Mouse (Mus musculus) midbrain, postnatal 0 days (tissue): ENCODE measurements around the gene Pde6d. TPM values are rescaled to one million over a fixed set of nuclear protein-coding genes. Genes with fewer than 3 reads are reported as not detected.

Experiments used
- ATAC-seq: fragments of 200-750 bp; cut with Nextera tagmentation; 2 replicates; pipeline ENCODE4 v1.8.0; 2017; ENCODE audit warnings: moderate number of reproducible peaks, mild to moderate bottlenecking, moderate TSS enrichment, moderate library complexity; ENCODE audit not compliant: low FRiP score
- DNase-seq: peaks from one replicate; pipeline ENCODE4 v3.0.0-alpha.2; 2015; ENCODE audit warnings: low spot score
- H3K27ac ChIP-seq: fragments of 300-500 bp; sonication (generic); 2 replicates; pipeline ENCODE4 v1.5.1; 2014; ENCODE audit warnings: low read depth, mild to moderate bottlenecking, low read length, mixed read lengths
- H3K27me3 ChIP-seq: fragments of 300-500 bp; sonication (generic); 2 replicates; pipeline ENCODE4 v1.6.1; 2014; ENCODE audit warnings: low read length, control low read depth, mixed read lengths; ENCODE audit not compliant: insufficient read depth
- H3K36me3 ChIP-seq: fragments of 300-500 bp; sonication (generic); 2 replicates; pipeline ENCODE4 v1.6.1; 2014; ENCODE audit warnings: low read length, control low read depth, mixed read lengths; ENCODE audit not compliant: insufficient read depth
- H3K4me1 ChIP-seq: fragments of 300-500 bp; sonication (generic); 2 replicates; pipeline ENCODE4 v1.6.1; 2014; ENCODE audit warnings: mild to moderate bottlenecking, control low read depth, antibody characterized with exemption, low read length, mixed read lengths; ENCODE audit not compliant: insufficient read depth
- H3K4me2 ChIP-seq: fragments of 300-500 bp; sonication (generic); 2 replicates; pipeline ENCODE4 v1.6.1; 2014; ENCODE audit warnings: low read depth, mild to moderate bottlenecking, low read length, mixed read lengths; ENCODE audit not compliant: poor library complexity, severe bottlenecking
- H3K4me3 ChIP-seq: fragments of 300-500 bp; sonication (generic); 2 replicates; pipeline ENCODE4 v1.5.1; 2014; ENCODE audit warnings: low read depth, mild to moderate bottlenecking, low read length, moderate library complexity
- H3K9ac ChIP-seq: fragments of 300-500 bp; sonication (generic); replicated peaks from 2 replicates; pipeline ENCODE4 v1.6.1; 2014; ENCODE audit warnings: mild to moderate bottlenecking, low read length, moderate library complexity, mixed read lengths; ENCODE audit not compliant: poor library complexity, severe bottlenecking
- H3K9me3 ChIP-seq: fragments of 300-500 bp; sonication (generic); 2 replicates; pipeline ENCODE4 v1.6.1; 2016; ENCODE audit warnings: low read length, control low read depth
- CTCF ChIP-seq: IDR thresholded peaks from 2 replicates; pipeline ENCODE4 v1.5.1; 2016; ENCODE audit warnings: antibody characterized with exemption, mild to moderate bottlenecking
- WGBS: fragments of 180-500 bp; shearing (Covaris S2); extraction: QIAGEN DNeasy Blood & Tissue Kit; methylation state at CpG from one replicate; pipeline ENCODE4 v1.1.7; 2014; 5-methylcytosine and 5-hydroxymethylcytosine counted together
- polyA plus RNA-seq: library from polyadenylated mRNA; unstranded; fragments of >200 nt; fragmentation: Nextera tagmentation; extraction: Ambion mirVana; gene quantifications from 2 replicates; pipeline ENCODE4 v1.2.1, GENCODE M21; 2015
- total RNA-seq: library from RNA; depleted of rRNA; stranded (reverse); fragments of >200 nt; gene quantifications from 2 replicates; pipeline ENCODE4 v1.2.3, GENCODE M21; 2014; rRNA removed

Gene Pde6d
- total and polyA plus RNA-seq, 2 experiments from 2014 or later = 48.1 to 124 TPM

DNA sequence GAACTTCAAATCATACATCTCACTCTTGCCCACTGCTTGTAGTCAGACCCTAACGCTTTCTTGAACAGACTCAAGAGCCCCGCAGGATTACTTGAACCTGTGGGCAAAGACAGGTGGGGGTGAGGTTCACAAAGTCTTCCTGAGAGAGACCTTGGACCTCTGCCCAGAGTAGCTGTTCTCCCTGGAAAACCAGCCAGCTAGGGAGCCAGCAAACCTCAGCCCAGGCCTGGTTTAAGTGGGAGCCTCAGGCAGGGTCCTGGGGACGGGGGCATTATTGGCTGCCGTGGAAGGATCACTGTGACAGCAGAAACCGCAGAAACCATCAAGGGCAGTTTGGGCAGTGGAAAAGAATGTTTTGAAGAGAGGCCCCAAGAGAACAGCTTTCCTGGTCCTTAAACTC is 85.1 kb downstream of the Pde6d start:
- no peak overlapping the region for H3K4me2 ChIP-seq
- H3K27ac ChIP-seq = no peak overlapping the region; the same call in 1 of the 2 replicates
- WGBS = 75% methylated on average over 5 of the region's 5 CpGs
- no peak for TF ChIP-seq CTCF
- no peak overlapping the region for H3K4me3 ChIP-seq
- DNase-seq = no peak
- H3K27me3 ChIP-seq = no peaks in the 10 kb centered on the region
- no peak overlapping the region for H3K9ac ChIP-seq
- no peaks in the 10 kb centered on the region for H3K9me3 ChIP-seq
- no peak for ATAC-seq
- peaks cover 3% of the 10 kb centered on the region; the same call in 1 of the 2 replicates for H3K4me1 ChIP-seq
- no peaks in the 10 kb centered on the region for H3K36me3 ChIP-seq

- H3K36me3 ChIP-seq = no peaks in the 10 kb centered on the region
- ATAC-seq = no peak
- 98% methylated on average over 4 of the region's 4 CpGs for WGBS
- H3K4me1 ChIP-seq = peaks cover 4% of the 10 kb centered on the region; the same call in 1 of the 2 replicates
- DNase-seq = no peak
- no peak overlapping the region for H3K4me3 ChIP-seq
- no peak for TF ChIP-seq CTCF
- no peak overlapping the region for H3K9ac ChIP-seq
- no peaks in the 10 kb centered on the region for H3K9me3 ChIP-seq
- H3K4me2 ChIP-seq = no peak overlapping the region
- no peaks in the 10 kb centered on the region for H3K27me3 ChIP-seq
- H3K27ac ChIP-seq = no peak overlapping the region
These were observed 86.1 kb downstream of the Pde6d start for GRCm38 (mm10) chr1:86496340-86496739.

DNA sequence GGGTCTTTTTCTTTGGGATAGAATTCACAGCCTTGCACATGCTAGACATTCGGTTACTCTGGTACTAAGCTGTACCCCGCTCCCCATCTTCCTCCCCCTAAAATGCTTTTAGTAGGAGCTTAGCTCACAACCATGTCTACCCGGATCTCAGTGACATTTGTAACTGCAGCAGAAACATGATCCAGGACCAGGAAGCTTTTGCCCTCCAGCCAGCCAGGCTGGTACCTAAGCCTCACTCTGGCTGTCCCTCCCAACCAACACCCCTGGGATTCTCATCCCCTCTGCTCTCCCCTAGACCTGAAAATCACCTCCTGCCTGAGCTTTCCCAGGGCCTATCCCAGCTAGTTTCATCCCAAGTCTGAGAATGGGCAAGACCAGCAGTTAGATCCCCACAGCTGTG is 88.6 kb downstream of the Pde6d start:
- Histone ChIP-seq H3K27me3 (no peaks in the 10 kb centered on the region), H3K4me2 (no peak overlapping the region), H3K9ac (no peak overlapping the region), H3K27ac (no peak overlapping the region), H3K9me3 (no peaks in the 10 kb centered on the region), H3K4me1 (0 out of 2 replicates have a peak, but pooled peaks cover 3% of the 10 kb centered on the region), H3K36me3 (no peaks in the 10 kb centered on the region), H3K4me3 (no peak overlapping the region)
- WGBS = 88% methylated on average over 3 of the region's 3 CpGs
- DNase-seq = no peak
- TF ChIP-seq CTCF = no peak
- no peak for ATAC-seq

Other genes starting within 250 kb of the Pde6d start
- gene Ncl, start 223.2 kb downstream of the Pde6d start, total RNA-seq = 29.8 and 40.7 TPM in 2 replicates
- gene Ncl, start 223.2 kb downstream of the Pde6d start, polyA plus RNA-seq = 185 and 209 TPM in 2 replicates
- gene Nmur1, start 156.4 kb downstream of the Pde6d start, total RNA-seq = not detected in 2 replicates
- gene Nmur1, start 156.4 kb downstream of the Pde6d start, polyA plus RNA-seq = 0.27 and 0.33 TPM in 2 replicates
- 0.14 TPM in 1 of 2 replicates, not detected in the other for gene Tex44, start 156.3 kb downstream of the Pde6d start, total RNA-seq
- gene Tex44, start 156.3 kb downstream of the Pde6d start, polyA plus RNA-seq = not detected in 2 replicates
- 947 and 1,050 TPM in 2 replicates for gene Ptma, start 55.9 kb downstream of the Pde6d start, total RNA-seq
- 1,199 and 1,354 TPM in 2 replicates for gene Ptma, start 55.9 kb downstream of the Pde6d start, polyA plus RNA-seq
- 39.0 and 42.1 TPM in 2 replicates for gene Cops7b, start 275 bp upstream of the Pde6d start, total RNA-seq
- 53.4 and 56.2 TPM in 2 replicates for gene Cops7b, start 275 bp upstream of the Pde6d start, polyA plus RNA-seq
- gene Nppc, start 87.9 kb upstream of the Pde6d start, total RNA-seq = 6.3 and 6.6 TPM in 2 replicates
- 4.3 and 6.5 TPM in 2 replicates for gene Nppc, start 87.9 kb upstream of the Pde6d start, polyA plus RNA-seq
- 45.7 and 52.5 TPM in 2 replicates for gene Dis3l2, start 121.2 kb upstream of the Pde6d start, total RNA-seq
- 33.3 and 33.5 TPM in 2 replicates for gene Dis3l2, start 121.2 kb upstream of the Pde6d start, polyA plus RNA-seq